Mouse (Mus musculus) cerebellum, adult 2 months (tissue): ENCODE data around the gene Emc6. TPM values are rescaled to one million over a fixed set of nuclear protein-coding genes. Genes with fewer than 3 reads are reported as not detected.
A peak's percentile ranks its signal among the peaks of the same experiment; 100 is the strongest.

Experiments used
- DNase-seq, 2 experiments: peaks; one replicate each; pipeline ENCODE4 v3.0.0; 2021
- H3K27ac ChIP-seq: fragments of 200-500 bp; 2 replicates; pipeline ENCODE4 v1.5.1; 2012; ENCODE audit warnings: low read length, control low read depth, inconsistent platforms; ENCODE audit not compliant: insufficient read depth
- H3K27me3 ChIP-seq: fragments of 200-500 bp; 2 replicates; pipeline ENCODE4 v1.6.1; 2012; ENCODE audit warnings: inconsistent platforms, mild to moderate bottlenecking, low read length, moderate library complexity; ENCODE audit not compliant: control insufficient read depth, insufficient read depth
- H3K4me1 ChIP-seq: fragments of 200-500 bp; 2 replicates; pipeline ENCODE4 v1.6.1; 2011; ENCODE audit warnings: low read length; ENCODE audit not compliant: control insufficient read depth, insufficient read depth
- H3K4me3 ChIP-seq: fragments of 200-500 bp; replicated peaks from 2 replicates; pipeline ENCODE3; 2011; ENCODE audit warnings: mild to moderate bottlenecking, low read depth, low read length, control low read depth; ENCODE audit not compliant: insufficient read depth
- CTCF ChIP-seq: fragments of 200-500 bp; IDR thresholded peaks from 2 replicates; pipeline ENCODE4 v1.5.1; 2011; ENCODE audit warnings: low read depth, mild to moderate bottlenecking, control low read depth, low read length, moderate library complexity, borderline replicate concordance; ENCODE audit not compliant: insufficient read depth
- POLR2A ChIP-seq: fragments of 200-500 bp; IDR thresholded peaks from 2 replicates; pipeline ENCODE4 v1.6.1; 2011; ENCODE audit warnings: low read length, control low read depth, borderline replicate concordance; ENCODE audit not compliant: insufficient read depth
- WGBS: fragments of 180-500 bp; shearing (Covaris S2); methylation state at CpG from one replicate; pipeline ENCODE4 v1.1.7; 2018; 5-methylcytosine and 5-hydroxymethylcytosine counted together
- polyA plus RNA-seq: library from polyadenylated mRNA; depleted of rRNA; stranded (reverse); fragments of >200 nt; gene quantifications from 2 replicates; pipeline ENCODE4 v1.2.3, GENCODE M21; 2012; rRNA removed

The Emc6 gene
- polyA plus RNA-seq = 78.7 and 80.6 TPM in 2 replicates

GRCm38 (mm10) chr11:73176608-73177508, at the start of gene Emc6, which contains the start of gene Tax1bp3:
TSS of gene Emc6 (minus strand) at chr11:73177037.
TSS of gene Tax1bp3 (plus strand) at chr11:73177083.
- Histone ChIP-seq H3K4me1 (peaks cover 4% of the 10 kb centered on the region; the same call in 1 of the 2 replicates), H3K27ac (peak within 1 kb of the TSS; percentile 71), H3K4me3 (peak within 1 kb of the TSS; percentile 94), H3K27me3 (no peaks in the 10 kb centered on the region)
- TF ChIP-seq CTCF (no peak), POLR2A (peak; percentile 92)
- under 1% methylated on average over 81 of the region's 81 CpGs for WGBS
- DNase-seq = peak; percentile 94 to 97

DNA sequence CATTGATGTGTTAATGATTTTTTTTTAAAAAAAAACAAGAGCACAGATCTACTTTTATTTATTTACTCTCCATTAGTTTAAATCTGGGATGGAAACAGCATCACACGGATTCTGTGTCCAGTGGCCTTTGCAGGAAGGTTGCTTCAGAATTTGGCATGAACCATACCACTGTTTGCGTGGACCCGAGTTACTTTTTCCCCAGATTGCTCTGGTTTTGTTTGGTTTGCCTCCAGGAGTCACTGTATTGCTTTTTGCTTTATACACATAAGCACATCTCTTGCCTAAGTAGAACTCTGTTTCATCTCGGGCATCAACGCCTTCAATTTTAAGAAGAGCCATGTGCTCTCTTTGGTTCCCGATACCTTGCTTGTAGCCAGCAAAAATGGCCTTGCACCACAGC, 49.0 kb upstream of the Emc6 start:
- Histone ChIP-seq H3K4me3 (no peak overlapping the region), H3K4me1 (no peaks in the 10 kb centered on the region), H3K27ac (no peak overlapping the region), H3K27me3 (no peaks in the 10 kb centered on the region)
- no peak for TF ChIP-seq CTCF
- 92% methylated on average over 6 of the region's 6 CpGs for WGBS
- DNase-seq = no peak

DNA sequence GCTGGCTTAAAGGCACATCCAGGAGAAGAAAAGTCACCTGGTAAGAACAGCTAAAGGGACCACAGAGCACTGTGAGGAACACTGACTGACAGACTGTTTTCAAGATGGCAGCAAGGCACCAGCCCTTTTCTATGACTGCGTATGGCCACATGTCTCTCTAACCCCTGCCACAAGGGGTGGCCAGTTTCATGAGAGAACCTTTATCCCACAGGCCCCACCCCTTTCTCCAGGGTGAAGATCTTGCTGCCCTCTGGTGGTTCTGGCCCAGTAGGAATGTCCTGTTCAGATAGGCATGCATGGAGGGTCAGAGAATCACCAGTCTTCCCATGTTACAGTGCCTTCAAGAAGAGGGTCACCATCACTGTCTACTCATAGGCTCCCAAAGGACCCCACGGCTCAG, 47.1 kb upstream of the Emc6 start:
- TF ChIP-seq POLR2A (no peak), CTCF (peak; percentile 34)
- DNase-seq = peak in 1 of 2 experiments; percentile 4
- 77% methylated on average over 2 of the region's 2 CpGs for WGBS

GRCm38 (mm10) chr11:73222846-73223245, 46.0 kb upstream of the Emc6 start:
- Histone ChIP-seq H3K4me3 (no peak overlapping the region), H3K4me1 (no peaks in the 10 kb centered on the region), H3K27me3 (no peaks in the 10 kb centered on the region), H3K27ac (no peak overlapping the region)
- WGBS = 46% methylated on average over 5 of the region's 5 CpGs
- no peak for DNase-seq
- TF ChIP-seq CTCF (no peak), POLR2A (no peak)

More for the DNA sequence above, 47.1 kb upstream of the Emc6 start:
- no peaks in the 10 kb centered on the region for H3K27me3 ChIP-seq
- H3K27ac ChIP-seq = no peak overlapping the region
- H3K4me1 ChIP-seq = no peaks in the 10 kb centered on the region
- no peak overlapping the region for H3K4me3 ChIP-seq

- DNase-seq = no peak
- 84% methylated on average over 1 of the region's 1 CpGs for WGBS
- H3K4me3 ChIP-seq = no peak overlapping the region
Measured at GRCm38 (mm10) chr11:73220651-73221050, 43.8 kb upstream of the Emc6 start.

DNA sequence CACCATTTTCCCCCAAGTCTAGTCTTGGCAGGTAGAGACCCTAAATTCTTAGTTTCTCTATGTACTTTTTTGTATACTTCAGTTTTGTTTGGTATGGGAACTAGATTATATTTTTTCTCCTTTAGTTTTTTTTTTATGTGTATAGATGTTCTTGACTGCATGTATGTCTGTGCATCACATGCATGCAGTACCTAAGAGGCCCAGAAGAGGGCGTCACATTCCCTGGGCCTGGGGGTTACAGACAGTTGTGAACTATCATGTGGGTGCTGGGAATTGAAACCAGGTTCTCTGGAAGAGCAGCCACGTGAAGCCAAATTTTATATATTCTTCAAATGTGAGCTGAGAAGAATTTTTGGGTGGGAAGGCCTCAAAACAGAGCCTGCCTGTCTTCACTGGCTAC, 42.8 kb upstream of the Emc6 start:
- H3K4me3 ChIP-seq = no peak overlapping the region
- no peaks in the 10 kb centered on the region for H3K27me3 ChIP-seq
- WGBS = 74% methylated on average over 2 of the region's 2 CpGs
- no peaks in the 10 kb centered on the region for H3K4me1 ChIP-seq
- DNase-seq = no peak
- no peak overlapping the region for H3K27ac ChIP-seq
- TF ChIP-seq CTCF = no peak
- no peak for TF ChIP-seq POLR2A

More at GRCm38 (mm10) chr11:73220651-73221050, 43.8 kb upstream of the Emc6 start:
- H3K27ac ChIP-seq = no peak overlapping the region
- no peaks in the 10 kb centered on the region for H3K4me1 ChIP-seq
- H3K27me3 ChIP-seq = no peaks in the 10 kb centered on the region
- TF ChIP-seq CTCF (no peak), POLR2A (no peak)

DNA sequence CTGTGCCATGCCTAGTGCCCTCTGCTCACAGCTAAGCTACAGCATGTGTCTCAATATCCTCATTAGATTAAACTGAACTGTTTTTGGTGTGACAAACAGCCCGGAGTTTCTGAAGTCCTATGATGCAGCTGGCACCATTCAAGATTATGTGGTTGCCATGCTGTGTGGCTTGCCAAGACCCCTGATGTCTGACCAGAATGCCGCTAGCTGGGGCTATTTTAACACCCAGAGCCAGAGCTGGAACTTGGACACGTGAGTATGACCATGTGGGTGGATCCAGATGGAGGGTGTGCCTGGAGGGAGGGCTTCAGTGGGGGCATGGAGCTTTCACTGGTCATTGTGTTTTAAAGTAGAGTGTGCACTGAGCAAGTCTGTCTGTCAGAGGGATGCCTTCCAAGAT, 37.1 kb upstream of the Emc6 start:
- Histone ChIP-seq H3K27me3 (no peaks in the 10 kb centered on the region), H3K4me3 (no peak overlapping the region), H3K27ac (no peak overlapping the region), H3K4me1 (no peaks in the 10 kb centered on the region)
- TF ChIP-seq CTCF = no peak
- TF ChIP-seq POLR2A = no peak
- no peak for DNase-seq
- WGBS = 9% methylated on average over 3 of the region's 3 CpGs

- Histone ChIP-seq H3K4me3 (no peak overlapping the region), H3K27ac (no peak overlapping the region), H3K27me3 (no peaks in the 10 kb centered on the region), H3K4me1 (no peaks in the 10 kb centered on the region)
- no peak for DNase-seq
- WGBS = 78% methylated on average over 2 of the region's 2 CpGs
- TF ChIP-seq CTCF = no peak; the same call in 1 of the 2 replicates
- no peak for TF ChIP-seq POLR2A
Measured at GRCm38 (mm10) chr11:73207621-73208020, 30.8 kb upstream of the Emc6 start.
